23 mouse cellular contexts compared by ENCODE assay signal in the genomic region with DNA sequence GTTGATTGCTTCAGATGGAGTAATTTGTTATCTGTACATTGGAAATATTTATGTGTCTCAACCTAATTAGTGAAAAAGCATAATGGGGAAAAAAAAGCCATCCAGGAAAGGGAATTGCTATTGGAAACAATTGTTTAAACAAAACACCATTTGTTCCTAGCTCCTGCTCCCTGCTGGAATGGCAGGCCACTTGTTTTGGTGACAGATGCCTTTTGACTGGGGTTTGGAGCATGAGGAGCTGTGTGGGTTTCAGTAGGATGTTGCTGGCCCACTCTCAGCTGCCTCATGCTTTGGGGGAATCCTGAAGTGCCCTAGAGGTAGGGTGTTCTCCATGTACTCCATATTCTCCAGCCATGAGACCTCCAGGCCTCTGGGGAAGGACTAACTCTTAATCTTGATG.
"Had no signal": no experiment of that assay in that cellular context is flagged by ENCODE, and none has a peak within 500 bp of the region (broad histone marks: within the 10 kb centered on the region; RNA-seq: fewer than 3 reads in every experiment).

No protein-coding gene starts in this region.

- H3K27me3 ChIP-seq: limb, embryonic 12.5 days; limb, embryonic 15.5 days; megakaryocyte, embryonic 14.5 days; midbrain, embryonic 12.5 days; midbrain, embryonic 15.5 days; neural tube, embryonic 13.5 days had no signal

- H3K9ac ChIP-seq: limb, embryonic 12.5 days; limb, embryonic 15.5 days; liver, embryonic 14.5 days; liver, postnatal 0 days; lung, embryonic 14.5 days; midbrain, embryonic 12.5 days; midbrain, embryonic 15.5 days; neural tube, embryonic 13.5 days had no signal

- H3K4me1 ChIP-seq: limb, embryonic 12.5 days; limb, embryonic 15.5 days; megakaryocyte, embryonic 14.5 days; midbrain, embryonic 12.5 days; midbrain, embryonic 15.5 days had no signal

- H3K27ac ChIP-seq: kidney, postnatal 0 days; left cerebral cortex, adult 2 months; limb, embryonic 12.5 days; limb, embryonic 15.5 days; liver, embryonic 14.5 days; midbrain, embryonic 12.5 days; midbrain, embryonic 15.5 days; neural tube, embryonic 13.5 days had no signal

- H3K4me2 ChIP-seq: limb, embryonic 12.5 days; limb, embryonic 15.5 days; liver, embryonic 11.5 days; lung, embryonic 14.5 days; midbrain, embryonic 12.5 days; midbrain, embryonic 15.5 days; neural tube, embryonic 13.5 days had no signal

- ATAC-seq: intestine, postnatal 0 days; liver, postnatal 0 days; midbrain, embryonic 15.5 days had no signal

- H3K36me3 ChIP-seq: limb, embryonic 12.5 days; limb, embryonic 15.5 days; midbrain, embryonic 12.5 days; midbrain, embryonic 15.5 days; neural tube, embryonic 13.5 days had no signal

- H3K4me3 ChIP-seq: left cerebral cortex, adult 2 months; limb, embryonic 12.5 days; limb, embryonic 15.5 days; megakaryocyte, embryonic 14.5 days; midbrain, embryonic 12.5 days; midbrain, embryonic 15.5 days; myocyte; neural tube, embryonic 13.5 days had no signal

- DNase-seq: kidney, adult 2 months; kidney, postnatal 25 days; left cerebral cortex, postnatal 4 days; liver, postnatal 0 days; lung, embryonic 14.5 days; lung, postnatal 10 days; lung, postnatal 36 days; retina, postnatal 1 day; right cerebral cortex, postnatal 25 days; thymus, adult 18-20 months; thymus, postnatal 36 days had no signal

- H3K9me3 ChIP-seq: limb, embryonic 12.5 days; limb, embryonic 15.5 days; megakaryocyte, embryonic 14.5 days; midbrain, embryonic 12.5 days; midbrain, embryonic 15.5 days; neural tube, embryonic 13.5 days had no signal
